Mouse (Mus musculus): Measurements from ENCODE around the gene Wdr4. TPM values are rescaled to one million over a fixed set of nuclear protein-coding genes. Genes with fewer than 3 reads are reported as not detected.

The Wdr4 gene
- polyA plus RNA-seq, 1 experiment, result 1.0 TPM

GRCm38 (mm10) chr17:31491355-31491754 is 28.4 kb downstream of the Wdr4 start:
- H3K27me3 ChIP-seq (ENCODE audit: control insufficient read depth), result peaks cover 3% of the 10 kb centered on the region; the same call in 1 of the 2 replicates
- H3K4me1 ChIP-seq (ENCODE audit: control insufficient read depth), result no peaks in the 10 kb centered on the region; the same call in 1 of the 2 replicates
- H3K4me3 ChIP-seq (replicated peaks), result no peak overlapping the region
- H3K9me3 ChIP-seq (ENCODE audit: control insufficient read depth, low read length), result no peaks in the 10 kb centered on the region
- H3K36me3 ChIP-seq (ENCODE audit: control insufficient read depth), result peaks cover 17% of the 10 kb centered on the region
- no peak for TF ChIP-seq GATA1 (IDR thresholded peaks at IDR 0.05; ENCODE audit: low read length)
- TF ChIP-seq TAL1 (IDR thresholded peaks at IDR 0.05; ENCODE audit: low read length), result no peak

GRCm38 (mm10) chr17:31487433-31488060 is 32.2 kb downstream of the Wdr4 start:
- TF ChIP-seq GATA1 (IDR thresholded peaks at IDR 0.05; ENCODE audit: low read length) (no peak), TAL1 (IDR thresholded peaks at IDR 0.05; ENCODE audit: low read length) (no peak)
- no peaks in the 10 kb centered on the region for H3K9me3 ChIP-seq (ENCODE audit: control insufficient read depth, low read length)
- H3K4me1 ChIP-seq (ENCODE audit: control insufficient read depth), result no peaks in the 10 kb centered on the region; the same call in 1 of the 2 replicates
- H3K4me3 ChIP-seq (replicated peaks), result no peak overlapping the region
- peaks cover 3% of the 10 kb centered on the region; the same call in 1 of the 2 replicates for H3K27me3 ChIP-seq (ENCODE audit: control insufficient read depth)
- no peaks in the 10 kb centered on the region for H3K36me3 ChIP-seq (ENCODE audit: control insufficient read depth)

- Histone ChIP-seq H3K4me1 (ENCODE audit: control insufficient read depth) (no peaks in the 10 kb centered on the region), H3K36me3 (ENCODE audit: control insufficient read depth) (no peaks in the 10 kb centered on the region), H3K9me3 (ENCODE audit: control insufficient read depth, low read length) (no peaks in the 10 kb centered on the region), H3K4me3 (replicated peaks) (no peak overlapping the region), H3K27me3 (ENCODE audit: control insufficient read depth) (peaks cover 3% of the 10 kb centered on the region; the same call in 1 of the 2 replicates)
- no peak for TF ChIP-seq TAL1 (IDR thresholded peaks at IDR 0.05; ENCODE audit: low read length)
- TF ChIP-seq GATA1 (IDR thresholded peaks at IDR 0.05; ENCODE audit: low read length), result no peak
These were observed 33.1 kb downstream of the Wdr4 start for GRCm38 (mm10) chr17:31486616-31487198.

GRCm38 (mm10) chr17:31479108-31479844 is 40.5 kb downstream of the Wdr4 start:
- TF ChIP-seq GATA1 (IDR thresholded peaks at IDR 0.05; ENCODE audit: low read length) (no peak), TAL1 (IDR thresholded peaks at IDR 0.05; ENCODE audit: low read length) (no peak)
- Histone ChIP-seq H3K36me3 (ENCODE audit: control insufficient read depth) (no peaks in the 10 kb centered on the region), H3K4me3 (replicated peaks) (no peak overlapping the region), H3K9me3 (ENCODE audit: control insufficient read depth, low read length) (no peaks in the 10 kb centered on the region), H3K27me3 (ENCODE audit: control insufficient read depth) (no peaks in the 10 kb centered on the region), H3K4me1 (ENCODE audit: control insufficient read depth) (peaks cover 2% of the 10 kb centered on the region; the same call in 1 of the 2 replicates)

- peaks cover 2% of the 10 kb centered on the region; the same call in 1 of the 2 replicates for H3K4me1 ChIP-seq (ENCODE audit: control insufficient read depth)
- TF ChIP-seq GATA1 (IDR thresholded peaks at IDR 0.05; ENCODE audit: low read length) (no peak), TAL1 (IDR thresholded peaks at IDR 0.05; ENCODE audit: low read length) (no peak)
- H3K9me3 ChIP-seq (ENCODE audit: control insufficient read depth, low read length), result no peaks in the 10 kb centered on the region
- no peaks in the 10 kb centered on the region for H3K27me3 ChIP-seq (ENCODE audit: control insufficient read depth)
- no peaks in the 10 kb centered on the region for H3K36me3 ChIP-seq (ENCODE audit: control insufficient read depth)
- H3K4me3 ChIP-seq (replicated peaks), result no peak overlapping the region
These were observed 41.2 kb downstream of the Wdr4 start for GRCm38 (mm10) chr17:31478606-31479005.

GRCm38 (mm10) chr17:31474388-31474787 is 45.4 kb downstream of the Wdr4 start:
- H3K4me3 ChIP-seq (replicated peaks), result no peak overlapping the region

GRCm38 (mm10) chr17:31470766-31471418 is 48.9 kb downstream of the Wdr4 start:
- TF ChIP-seq GATA1 (IDR thresholded peaks at IDR 0.05; ENCODE audit: low read length) (no peak), TAL1 (IDR thresholded peaks at IDR 0.05; ENCODE audit: low read length) (no peak)

More at GRCm38 (mm10) chr17:31474388-31474787, 45.4 kb downstream of the Wdr4 start:
- H3K27me3 ChIP-seq (ENCODE audit: control insufficient read depth), result no peaks in the 10 kb centered on the region
- no peaks in the 10 kb centered on the region for H3K36me3 ChIP-seq (ENCODE audit: control insufficient read depth)
- no peaks in the 10 kb centered on the region for H3K9me3 ChIP-seq (ENCODE audit: control insufficient read depth, low read length)
- peaks cover 2% of the 10 kb centered on the region; the same call in 1 of the 2 replicates for H3K4me1 ChIP-seq (ENCODE audit: control insufficient read depth)
- no peak for TF ChIP-seq GATA1 (IDR thresholded peaks at IDR 0.05; ENCODE audit: low read length)

GRCm38 (mm10) chr17:31468496-31468895 is 51.3 kb downstream of the Wdr4 start:
- no peaks in the 10 kb centered on the region for H3K36me3 ChIP-seq (ENCODE audit: control insufficient read depth)
- TF ChIP-seq TAL1 (IDR thresholded peaks at IDR 0.05; ENCODE audit: low read length) (no peak), GATA1 (IDR thresholded peaks at IDR 0.05; ENCODE audit: low read length) (no peak)
- H3K9me3 ChIP-seq (ENCODE audit: control insufficient read depth, low read length), result no peaks in the 10 kb centered on the region
- H3K4me1 ChIP-seq (ENCODE audit: control insufficient read depth), result no peaks in the 10 kb centered on the region
- H3K4me3 ChIP-seq (replicated peaks), result no peak overlapping the region
- H3K27me3 ChIP-seq (ENCODE audit: control insufficient read depth), result no peaks in the 10 kb centered on the region

More at GRCm38 (mm10) chr17:31470766-31471418, 48.9 kb downstream of the Wdr4 start:
- Histone ChIP-seq H3K27me3 (ENCODE audit: control insufficient read depth) (no peaks in the 10 kb centered on the region), H3K36me3 (ENCODE audit: control insufficient read depth) (no peaks in the 10 kb centered on the region), H3K9me3 (ENCODE audit: control insufficient read depth, low read length) (no peaks in the 10 kb centered on the region), H3K4me3 (replicated peaks) (no peak overlapping the region), H3K4me1 (ENCODE audit: control insufficient read depth) (no peaks in the 10 kb centered on the region)
